Mouse (Mus musculus) liver, embryonic 16.5 days (tissue): ENCODE measurements at regions not wholly inside any gene's neighbourhood (a gene's known extent, or its start where the extent isn't known, plus 50 kb on each side); places are given as distances from the start of the nearest gene placed in this dataset.

Experiments used
- ATAC-seq: fragments of 200-750 bp; cut with Nextera tagmentation; 2 replicates; pipeline ENCODE4 v1.8.0; 2017; ENCODE audit warnings: low read depth, mild to moderate bottlenecking, moderate number of reproducible peaks, moderate library complexity
- H3K27ac ChIP-seq: fragments of 300-500 bp; sonication (generic); 2 replicates; pipeline ENCODE4 v1.5.1; 2014; ENCODE audit warnings: mild to moderate bottlenecking, low read length
- H3K27me3 ChIP-seq: fragments of 300-500 bp; sonication (generic); 2 replicates; pipeline ENCODE4 v1.6.1; 2014; ENCODE audit warnings: low read depth, low read length, mixed read lengths; ENCODE audit not compliant: control insufficient read depth, insufficient read depth
- H3K36me3 ChIP-seq: fragments of 300-500 bp; sonication (generic); 2 replicates; pipeline ENCODE4 v1.6.1; 2014; ENCODE audit warnings: mild to moderate bottlenecking; ENCODE audit not compliant: control insufficient read depth, insufficient read depth
- H3K4me1 ChIP-seq: fragments of 300-500 bp; sonication (generic); 2 replicates; pipeline ENCODE4 v1.6.1; 2014; ENCODE audit warnings: low read depth, low read length, mixed read lengths; ENCODE audit not compliant: control insufficient read depth
- H3K4me2 ChIP-seq: fragments of 300-500 bp; sonication (generic); 2 replicates; pipeline ENCODE4 v1.6.1; 2014; ENCODE audit warnings: low read depth, low read length, mixed read lengths
- H3K4me3 ChIP-seq: fragments of 300-500 bp; sonication (generic); 2 replicates; pipeline ENCODE4 v1.5.1; 2014; ENCODE audit warnings: low read depth, mild to moderate bottlenecking, low read length
- H3K9ac ChIP-seq: fragments of 300-500 bp; sonication (generic); 2 replicates; pipeline ENCODE4 v1.6.1; 2014; ENCODE audit warnings: low read depth, low read length
- H3K9me3 ChIP-seq: fragments of 300-500 bp; sonication (generic); replicated peaks from 2 replicates; pipeline ENCODE4 v1.6.1; 2016; ENCODE audit warnings: low read length; ENCODE audit not compliant: control insufficient read depth
- WGBS: fragments of 180-500 bp; shearing (Covaris S2); extraction: QIAGEN DNeasy Blood & Tissue Kit; methylation state at CpG from one replicate; pipeline ENCODE4 v1.1.7; 2014; ENCODE audit not compliant: insufficient replicate concordance; 5-methylcytosine and 5-hydroxymethylcytosine counted together

DNA sequence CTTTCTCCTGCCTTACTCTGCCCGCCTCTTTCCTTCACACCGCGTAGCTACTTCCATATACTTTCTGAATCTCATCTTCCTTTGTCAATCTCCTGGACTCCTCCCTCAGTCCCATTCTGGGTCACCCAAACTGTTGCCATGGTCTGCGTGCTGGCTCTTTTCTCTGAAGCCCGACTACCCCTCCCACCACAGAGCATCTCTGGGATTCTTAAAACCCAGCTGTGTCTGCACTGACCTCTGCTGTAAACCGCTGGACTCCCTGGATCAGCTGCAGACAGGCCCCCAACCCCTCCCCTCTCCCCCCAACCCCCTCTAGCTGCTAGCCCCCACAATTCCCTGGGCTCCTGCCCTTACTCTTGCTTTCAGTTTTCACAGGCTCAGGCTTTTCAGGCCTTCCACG, 136.4 kb downstream of the Fam43a start:
- WGBS, result 56% methylated on average over 7 of the region's 7 CpGs
- H3K9ac ChIP-seq, result no peak overlapping the region
- no peaks in the 10 kb centered on the region for H3K27me3 ChIP-seq
- no peak overlapping the region for H3K27ac ChIP-seq
- no peak overlapping the region for H3K4me2 ChIP-seq
- no peak for ATAC-seq
- H3K4me1 ChIP-seq, result no peaks in the 10 kb centered on the region
- H3K9me3 ChIP-seq, result no peaks in the 10 kb centered on the region
- no peak overlapping the region for H3K4me3 ChIP-seq
- no peaks in the 10 kb centered on the region for H3K36me3 ChIP-seq

GRCm38 (mm10) chr16:30736662-30737326, 137.3 kb downstream of the Fam43a start:
- WGBS, result 49% methylated on average over 17 of the region's 17 CpGs
- Histone ChIP-seq H3K9ac (no peak overlapping the region), H3K27ac (no peak overlapping the region), H3K4me3 (no peak overlapping the region), H3K9me3 (no peaks in the 10 kb centered on the region), H3K27me3 (no peaks in the 10 kb centered on the region), H3K36me3 (no peaks in the 10 kb centered on the region), H3K4me2 (no peak overlapping the region), H3K4me1 (no peaks in the 10 kb centered on the region)
- no peak for ATAC-seq

DNA sequence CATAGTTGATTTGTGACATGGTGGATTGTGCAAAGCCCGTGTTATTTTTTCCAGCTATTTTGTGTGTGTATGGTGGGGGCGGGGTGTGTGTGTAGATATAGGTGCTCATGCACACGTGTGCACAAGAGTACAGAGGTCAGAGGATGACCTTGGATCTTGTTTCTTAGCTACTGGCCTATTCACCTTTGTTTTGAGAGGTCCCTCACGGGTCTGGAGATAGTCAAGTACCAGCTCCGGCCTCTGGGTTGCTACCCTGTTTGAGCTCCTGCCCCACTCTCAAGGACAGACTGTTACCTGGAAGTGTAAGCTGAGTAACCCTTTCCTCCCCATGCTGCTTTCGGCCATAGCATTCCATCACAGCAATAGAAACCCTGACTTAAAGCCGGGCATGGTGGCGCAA, 138.0 kb downstream of the Fam43a start:
- no peaks in the 10 kb centered on the region for H3K4me1 ChIP-seq
- H3K36me3 ChIP-seq, result no peaks in the 10 kb centered on the region
- ATAC-seq, result no peak
- no peaks in the 10 kb centered on the region for H3K27me3 ChIP-seq
- WGBS, result 59% methylated on average over 8 of the region's 8 CpGs
- no peaks in the 10 kb centered on the region for H3K9me3 ChIP-seq
- no peak overlapping the region for H3K4me3 ChIP-seq
- H3K9ac ChIP-seq, result no peak overlapping the region
- no peak overlapping the region for H3K4me2 ChIP-seq
- no peak overlapping the region for H3K27ac ChIP-seq

DNA sequence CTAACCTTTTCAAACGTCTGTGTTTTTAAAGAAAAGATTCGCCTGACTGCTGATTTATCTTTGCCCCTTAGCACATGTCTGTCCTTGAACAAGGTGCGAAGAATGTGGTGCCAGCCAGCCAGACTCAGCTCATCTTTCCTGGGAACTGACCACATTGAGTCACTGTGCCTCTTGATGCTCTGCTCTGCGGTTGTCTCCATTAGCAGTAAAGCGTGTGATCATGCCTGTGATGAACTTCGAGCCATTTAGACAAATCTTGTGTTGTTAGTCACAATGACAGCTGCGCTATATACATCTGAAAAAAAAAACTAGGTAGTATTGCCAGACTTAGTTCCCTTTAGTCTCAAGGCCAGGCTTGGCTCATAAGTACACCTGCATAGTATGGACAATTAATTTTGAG, 140.1 kb downstream of the Fam43a start:
- Histone ChIP-seq H3K36me3 (no peaks in the 10 kb centered on the region), H3K27ac (no peak overlapping the region), H3K4me2 (no peak overlapping the region), H3K9me3 (no peaks in the 10 kb centered on the region), H3K4me1 (no peaks in the 10 kb centered on the region), H3K27me3 (no peaks in the 10 kb centered on the region), H3K9ac (no peak overlapping the region), H3K4me3 (no peak overlapping the region)
- 65% methylated on average over 7 of the region's 7 CpGs for WGBS
- no peak for ATAC-seq

- Histone ChIP-seq H3K9ac (no peak overlapping the region), H3K4me1 (no peaks in the 10 kb centered on the region; the same call in 1 of the 2 replicates), H3K36me3 (no peaks in the 10 kb centered on the region), H3K9me3 (no peaks in the 10 kb centered on the region), H3K27ac (no peak overlapping the region), H3K4me2 (no peak overlapping the region), H3K27me3 (no peaks in the 10 kb centered on the region), H3K4me3 (no peak overlapping the region)
- ATAC-seq, result no peak
- 51% methylated on average over 1 of the region's 1 CpGs for WGBS
These were observed 141.7 kb downstream of the Fam43a start for GRCm38 (mm10) chr16:30741192-30741591.

DNA sequence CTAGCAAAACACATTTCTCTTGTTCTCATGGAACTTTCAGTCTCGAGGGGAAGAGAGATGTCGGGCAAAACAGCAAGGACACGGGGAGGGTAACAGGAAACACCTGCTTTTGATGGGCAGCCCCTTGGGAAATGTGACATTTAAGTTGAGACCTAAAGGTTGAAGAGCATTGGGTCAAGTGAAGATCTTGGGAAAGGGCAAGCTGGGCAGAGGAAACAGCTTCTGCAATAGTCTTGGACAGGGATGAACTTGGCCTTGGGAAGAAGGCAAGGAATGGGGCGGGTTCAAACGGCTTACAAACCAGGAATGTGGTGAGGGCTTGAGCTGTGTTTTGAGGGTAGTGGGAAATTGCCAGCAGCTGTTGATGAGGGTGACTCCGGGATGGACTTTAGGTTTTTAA, 143.0 kb downstream of the Fam43a start:
- Histone ChIP-seq H3K9me3 (no peaks in the 10 kb centered on the region), H3K27ac (no peak overlapping the region), H3K4me3 (no peak overlapping the region), H3K36me3 (no peaks in the 10 kb centered on the region), H3K9ac (no peak overlapping the region), H3K4me2 (no peak overlapping the region), H3K27me3 (no peaks in the 10 kb centered on the region), H3K4me1 (no peaks in the 10 kb centered on the region; the same call in 1 of the 2 replicates)
- WGBS, result 35% methylated on average over 6 of the region's 6 CpGs
- ATAC-seq, result no peak

GRCm38 (mm10) chr16:30743566-30743965, 144.0 kb downstream of the Fam43a start:
- H3K36me3 ChIP-seq, result no peaks in the 10 kb centered on the region
- H3K4me1 ChIP-seq, result no peaks in the 10 kb centered on the region; the same call in 1 of the 2 replicates
- H3K27me3 ChIP-seq, result no peaks in the 10 kb centered on the region
- H3K9me3 ChIP-seq, result no peaks in the 10 kb centered on the region
- no peak for ATAC-seq
- no peak overlapping the region for H3K4me2 ChIP-seq
- H3K9ac ChIP-seq, result no peak overlapping the region
- H3K4me3 ChIP-seq, result no peak overlapping the region
- no peak overlapping the region for H3K27ac ChIP-seq
- WGBS, result 46% methylated on average over 4 of the region's 4 CpGs

GRCm38 (mm10) chr16:30744237-30744636, 144.7 kb downstream of the Fam43a start:
- no peak for ATAC-seq
- Histone ChIP-seq H3K4me2 (no peak overlapping the region), H3K4me1 (no peaks in the 10 kb centered on the region; the same call in 1 of the 2 replicates), H3K9me3 (no peaks in the 10 kb centered on the region), H3K36me3 (no peaks in the 10 kb centered on the region), H3K27ac (no peak overlapping the region), H3K9ac (no peak overlapping the region), H3K4me3 (no peak overlapping the region), H3K27me3 (no peaks in the 10 kb centered on the region)
- 56% methylated on average over 7 of the region's 7 CpGs for WGBS

GRCm38 (mm10) chr16:30745598-30746181, 146.2 kb downstream of the Fam43a start:
- no peaks in the 10 kb centered on the region; the same call in 1 of the 2 replicates for H3K4me1 ChIP-seq
- ATAC-seq, result no peak
- H3K9me3 ChIP-seq, result no peaks in the 10 kb centered on the region
- H3K27me3 ChIP-seq, result no peaks in the 10 kb centered on the region
- no peak overlapping the region for H3K27ac ChIP-seq
- H3K36me3 ChIP-seq, result no peaks in the 10 kb centered on the region
- WGBS, result 53% methylated on average over 11 of the region's 11 CpGs
- no peak overlapping the region for H3K4me3 ChIP-seq
- H3K9ac ChIP-seq, result no peak overlapping the region
- no peak overlapping the region for H3K4me2 ChIP-seq
